Mouse (Mus musculus): ENCODE data around the gene Yes1.
"Not testable (repeated sequence)": the region's sequence is repeated elsewhere in the genome, so short reads cannot be mapped to it uniquely, and the experiment has no call there.

The Yes1 gene

DNA sequence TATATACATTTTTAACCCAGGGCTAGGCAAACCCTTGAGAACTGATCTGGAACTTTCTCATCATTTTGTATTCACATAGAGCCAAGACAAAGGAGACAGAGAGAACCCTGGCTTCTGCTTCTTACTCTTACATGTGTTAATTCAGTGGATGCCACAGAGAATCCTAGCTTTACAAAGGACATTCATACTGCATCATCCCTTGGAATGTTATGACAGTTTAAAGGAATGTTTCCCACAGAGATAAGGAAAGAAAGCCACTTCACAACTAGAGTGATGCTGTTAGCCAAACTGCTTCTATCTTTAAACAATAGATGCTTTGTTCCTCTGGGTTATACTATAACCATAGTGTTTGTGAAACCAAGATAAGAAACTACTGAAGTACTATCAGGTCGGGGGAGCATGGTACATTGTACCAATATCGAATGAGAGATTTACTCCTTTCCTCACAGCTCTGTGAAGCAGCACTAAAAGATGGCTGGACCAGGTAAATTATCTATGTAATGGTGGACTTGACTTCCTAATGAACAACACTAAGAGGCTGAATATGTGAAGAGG lies 95.3 kb downstream of the Yes1 start:
- no peak for DNase-seq (ENCODE audit: low spot score)

DNA sequence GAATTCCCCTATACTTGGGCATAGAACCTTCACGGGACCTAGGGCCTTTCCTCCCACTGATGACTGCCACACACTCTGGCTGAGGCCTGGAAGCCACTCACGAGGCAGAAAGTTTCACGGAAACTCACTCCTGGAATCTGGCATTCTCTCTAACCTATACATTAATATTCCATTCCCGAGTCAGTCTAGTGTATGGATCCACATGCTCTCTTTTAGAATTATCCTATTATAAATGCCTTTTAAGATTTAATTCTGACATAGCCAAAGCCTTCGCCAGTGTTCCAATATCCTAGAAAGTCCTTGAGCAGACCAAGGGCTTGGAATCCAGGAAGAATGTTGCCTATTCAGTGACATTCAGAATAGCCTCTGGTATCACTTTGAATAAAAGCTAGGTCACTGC lies 100.5 kb downstream of the Yes1 start:
- DNase-seq (ENCODE audit: low spot score), result no peak

DNA sequence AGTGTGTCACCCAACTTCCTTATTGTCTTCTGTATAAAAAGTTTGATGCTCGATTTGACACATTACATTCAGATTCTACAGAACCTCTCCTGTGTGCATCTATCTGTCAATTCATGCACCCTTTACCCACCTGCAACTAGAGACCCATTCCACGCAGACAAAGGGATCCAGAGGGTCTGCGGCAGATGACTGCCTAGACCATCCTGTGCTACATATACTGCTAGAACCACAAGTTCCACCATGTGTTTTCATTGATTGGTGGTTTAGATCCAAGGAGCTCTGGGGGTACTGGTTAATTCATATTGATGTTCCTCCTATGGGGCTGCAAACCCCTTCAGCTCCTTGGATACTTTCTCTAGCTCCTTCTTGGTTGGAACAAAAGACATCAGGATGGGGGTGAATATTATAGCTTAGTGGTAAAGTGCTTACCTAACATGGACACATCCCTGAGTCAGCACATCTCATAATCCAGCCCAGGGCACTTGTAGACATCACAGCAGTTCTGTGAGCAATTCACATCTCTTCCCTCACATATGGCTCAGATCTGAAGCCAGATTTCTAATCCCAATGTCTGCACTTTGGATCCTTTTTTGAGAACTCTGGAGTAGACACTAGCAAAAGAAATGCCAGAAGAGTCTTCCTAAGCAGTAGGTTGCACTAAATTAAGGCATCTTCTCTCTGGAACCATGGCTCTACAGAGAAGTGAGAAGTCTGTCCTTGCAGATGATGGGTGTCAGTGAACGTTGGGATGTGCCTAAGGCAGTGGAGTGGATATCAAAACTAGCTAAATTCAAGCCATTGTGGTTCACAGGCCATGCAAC lies 101.5 kb downstream of the Yes1 start:
- peak; percentile 10 for DNase-seq (ENCODE audit: low spot score)

DNA sequence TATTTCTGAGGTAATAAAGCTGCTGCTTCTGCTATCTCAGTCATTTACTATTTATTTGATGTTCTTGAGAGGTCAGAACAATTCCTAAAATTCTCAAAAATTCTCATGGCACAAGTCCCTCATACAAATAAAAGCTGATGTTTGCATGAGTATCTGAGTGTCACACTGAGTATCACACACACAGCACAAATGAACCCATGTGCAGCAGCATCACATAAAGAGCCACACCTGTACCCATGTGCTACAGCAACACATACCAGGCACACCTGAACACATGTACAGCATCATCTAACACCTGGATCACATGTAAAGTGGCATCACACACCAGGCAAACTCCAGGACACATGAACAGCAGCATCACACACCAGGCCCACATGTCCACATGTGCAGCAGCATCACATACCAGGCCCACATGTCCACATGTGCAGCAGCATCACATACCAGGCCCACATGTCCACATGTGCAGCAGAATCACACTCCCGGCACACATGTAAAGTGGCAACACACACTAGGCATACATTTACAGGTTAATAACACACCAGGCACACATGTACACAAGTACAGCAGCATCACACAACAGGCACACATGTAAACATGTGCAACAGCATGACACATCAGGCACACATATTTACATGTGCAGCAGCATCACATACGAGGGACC lies 102.2 kb downstream of the Yes1 start:
- DNase-seq (ENCODE audit: low spot score), result no peak

DNA sequence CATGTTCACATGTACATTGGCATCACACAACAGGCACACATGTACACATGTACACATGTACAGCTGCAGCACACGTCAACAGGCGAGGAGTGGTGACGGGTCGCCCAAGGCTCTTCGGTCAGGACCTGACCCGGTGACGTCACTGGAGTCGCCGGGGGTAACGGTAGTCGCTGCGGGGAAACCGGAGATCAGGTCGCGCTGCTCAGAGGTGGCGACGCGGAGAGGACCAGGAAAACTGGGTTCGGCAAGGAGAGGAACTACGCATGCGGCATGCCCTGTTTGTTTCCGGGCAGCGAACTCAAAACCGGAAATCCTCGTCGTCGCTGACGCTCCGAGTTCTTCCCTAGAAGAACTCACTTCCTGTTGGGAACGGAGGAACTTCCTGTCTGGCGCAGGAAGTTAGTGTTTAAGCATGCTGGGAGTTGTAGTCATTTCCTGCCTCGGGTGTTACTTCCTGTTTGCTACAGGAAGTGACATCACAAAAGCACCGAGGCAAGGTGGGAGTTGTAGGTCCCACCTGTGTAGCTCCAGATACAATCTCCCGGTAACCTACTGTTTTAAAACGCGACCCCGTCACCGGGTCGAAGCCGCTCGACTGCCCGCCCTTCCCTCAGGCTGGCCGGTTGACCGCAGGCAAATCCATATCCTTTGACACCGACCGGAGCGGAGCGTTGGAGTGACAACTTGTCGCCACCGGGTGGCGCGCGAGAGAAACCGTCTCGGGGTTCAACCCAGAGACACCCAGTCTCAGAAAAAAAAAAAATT lies 102.9 kb downstream of the Yes1 start:
- DNase-seq (ENCODE audit: low spot score), result peak; percentile 92

DNA sequence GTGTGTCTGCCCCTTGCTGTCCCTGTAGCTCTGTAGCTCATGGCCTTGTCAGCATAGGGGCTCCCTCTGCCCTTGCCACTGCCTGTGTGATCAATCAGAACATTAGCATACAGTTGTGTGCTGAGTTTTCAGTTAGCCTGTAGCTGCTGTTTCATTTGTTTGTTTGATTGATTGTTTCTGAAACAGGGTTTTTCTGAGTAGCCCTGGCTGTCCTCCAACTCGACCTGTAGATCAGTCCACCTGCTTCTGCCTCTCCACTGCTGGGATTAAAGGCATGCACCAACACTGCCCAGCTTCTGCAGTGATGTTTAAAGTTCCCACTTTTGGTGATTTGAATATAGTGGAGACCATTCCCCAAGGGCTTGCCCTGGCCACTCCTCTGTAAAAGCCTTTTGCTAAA lies 106.8 kb downstream of the Yes1 start:
- DNase-seq (ENCODE audit: low spot score), result no peak

DNA sequence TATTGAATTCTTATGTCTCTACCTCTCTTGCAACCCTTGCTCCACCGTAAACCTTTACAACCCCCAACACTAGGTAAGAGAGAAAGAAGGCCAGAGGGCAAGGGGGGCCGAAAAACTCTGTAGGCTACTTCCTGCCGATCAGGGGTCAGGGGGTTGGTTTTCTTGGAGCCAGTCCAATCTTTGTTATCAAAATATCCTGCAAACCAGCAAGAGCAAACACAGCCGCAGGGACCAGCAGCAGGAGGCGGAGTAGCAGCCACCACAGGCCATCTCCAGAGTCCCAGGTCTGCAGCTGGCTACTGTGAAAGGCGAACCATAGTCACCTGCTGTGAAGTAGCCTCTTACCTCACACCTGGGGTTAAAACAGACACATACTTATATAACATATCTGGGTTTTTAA lies 107.9 kb downstream of the Yes1 start:
- no peak for DNase-seq (ENCODE audit: low spot score)

DNA sequence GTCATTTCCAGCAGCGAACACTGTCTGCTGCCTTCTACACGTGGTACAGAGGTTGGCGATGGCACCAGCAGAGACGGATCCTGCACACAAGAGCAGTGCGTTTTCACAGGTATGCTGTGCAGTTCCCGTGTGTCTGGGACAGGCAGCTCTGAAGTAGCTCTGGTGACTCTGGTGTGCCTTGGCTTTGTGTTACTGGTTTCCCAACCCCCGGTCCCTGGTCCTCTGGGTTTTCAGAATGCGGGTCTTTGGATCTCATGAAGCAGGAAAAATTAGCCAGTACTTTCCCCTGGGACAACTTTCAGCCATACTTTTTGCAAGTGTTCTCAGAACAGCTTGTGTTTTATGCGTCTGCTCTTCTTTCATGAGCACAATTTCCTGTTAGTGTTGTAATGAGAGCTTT lies 109.4 kb downstream of the Yes1 start:
- DNase-seq (ENCODE audit: low spot score), result no peak

DNA sequence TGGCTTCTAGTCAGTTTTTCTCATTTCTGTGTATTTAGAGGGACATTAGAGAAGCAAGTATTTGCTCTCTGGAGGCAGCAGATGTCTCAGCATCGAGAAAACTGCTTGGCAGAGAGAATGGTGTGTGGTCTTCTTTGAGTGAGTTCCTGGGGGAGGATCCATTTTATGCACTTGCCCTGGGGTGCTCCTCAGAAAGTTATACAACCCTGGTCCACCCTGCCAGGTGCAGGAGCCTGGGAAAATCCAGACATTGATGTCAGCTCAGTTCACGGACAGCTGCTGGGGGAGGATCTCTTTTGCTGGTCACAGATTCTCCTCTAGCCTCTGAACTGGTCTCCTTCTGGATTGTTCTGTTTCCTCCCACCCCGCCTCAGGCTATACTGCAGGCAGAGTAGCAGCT lies 110.3 kb downstream of the Yes1 start:
- no peak for DNase-seq (ENCODE audit: low spot score)

DNA sequence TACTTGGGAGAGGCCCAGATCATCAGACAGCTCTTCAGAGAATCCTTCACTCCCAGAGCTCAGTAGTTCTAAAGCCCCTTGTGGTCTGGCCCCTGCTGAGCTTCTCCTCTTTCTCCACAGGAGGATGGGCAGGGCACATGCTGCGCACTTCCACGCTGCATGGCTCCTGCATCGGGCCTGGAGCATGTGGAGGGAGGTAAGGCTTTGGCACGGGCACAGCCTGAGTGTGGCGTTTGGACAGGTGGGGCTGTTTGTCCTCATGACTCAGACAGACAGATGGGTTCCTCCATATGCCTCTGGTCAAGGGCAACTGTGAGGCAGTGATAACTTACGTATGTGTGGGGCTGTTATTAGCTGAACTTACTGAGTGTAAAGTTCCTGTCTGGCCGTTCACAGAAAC lies 111.3 kb downstream of the Yes1 start:
- no peak for DNase-seq (ENCODE audit: low spot score)

DNA sequence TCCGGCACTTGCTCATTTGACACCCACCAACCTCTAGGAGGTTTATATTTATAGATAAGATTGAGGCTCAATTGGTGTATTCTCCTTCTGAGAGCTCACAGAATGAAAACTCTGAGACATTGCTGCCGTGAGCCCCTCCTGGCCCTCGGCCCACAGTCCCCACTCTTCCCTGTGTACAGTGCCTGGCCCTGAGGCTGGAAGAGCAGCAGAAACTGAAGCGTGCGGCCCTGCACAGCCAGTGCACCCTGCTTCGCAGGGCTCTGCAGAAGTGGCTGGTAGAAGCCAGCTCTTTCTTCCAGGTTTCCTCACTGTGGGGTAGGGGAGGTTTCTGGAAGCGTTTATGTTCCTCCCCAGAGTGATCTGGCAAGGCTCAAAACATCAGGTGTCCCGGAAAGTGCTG lies 111.7 kb downstream of the Yes1 start:
- DNase-seq (ENCODE audit: low spot score), result not testable (repeated sequence)

DNA sequence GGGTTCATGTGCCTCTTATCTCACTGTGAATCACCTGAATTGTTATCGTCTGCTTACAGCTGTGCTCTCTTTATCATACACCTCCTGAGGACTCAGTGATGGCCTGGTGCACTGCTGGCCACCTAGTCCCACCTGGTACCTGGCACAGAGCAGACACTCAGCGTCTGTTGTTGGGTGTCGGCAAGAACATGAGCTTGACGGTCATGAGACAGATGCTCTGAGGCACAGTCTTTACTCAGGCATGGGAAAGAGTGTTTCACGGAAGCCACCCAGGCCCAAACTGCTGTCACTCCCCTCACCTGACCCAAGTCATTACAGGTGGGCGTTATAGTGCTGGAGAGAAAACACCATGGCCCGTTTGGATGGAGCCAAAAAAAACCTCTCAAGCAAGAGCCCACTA lies 113.0 kb downstream of the Yes1 start:
- DNase-seq (ENCODE audit: low spot score), result no peak

DNA sequence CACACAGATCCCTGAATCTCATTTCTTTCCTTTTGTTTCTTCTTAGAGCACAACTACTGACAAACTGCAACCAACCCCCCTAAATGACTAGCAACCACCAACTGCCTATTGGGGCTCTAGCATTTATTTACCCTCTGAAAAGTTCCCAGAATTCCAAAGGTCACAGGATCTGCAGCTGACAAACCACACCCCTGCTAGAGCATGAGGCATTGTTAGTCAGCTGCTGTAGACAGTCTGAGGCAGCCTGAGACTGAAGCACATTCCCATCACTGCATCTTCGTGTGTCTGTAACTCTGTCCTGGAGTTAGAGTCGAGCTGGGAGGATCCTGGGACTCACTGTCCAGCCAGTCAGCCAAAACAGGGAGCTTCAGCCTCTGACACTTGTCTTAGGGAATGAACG lies 114.4 kb downstream of the Yes1 start:
- DNase-seq (ENCODE audit: low spot score), result not testable (repeated sequence)

DNA sequence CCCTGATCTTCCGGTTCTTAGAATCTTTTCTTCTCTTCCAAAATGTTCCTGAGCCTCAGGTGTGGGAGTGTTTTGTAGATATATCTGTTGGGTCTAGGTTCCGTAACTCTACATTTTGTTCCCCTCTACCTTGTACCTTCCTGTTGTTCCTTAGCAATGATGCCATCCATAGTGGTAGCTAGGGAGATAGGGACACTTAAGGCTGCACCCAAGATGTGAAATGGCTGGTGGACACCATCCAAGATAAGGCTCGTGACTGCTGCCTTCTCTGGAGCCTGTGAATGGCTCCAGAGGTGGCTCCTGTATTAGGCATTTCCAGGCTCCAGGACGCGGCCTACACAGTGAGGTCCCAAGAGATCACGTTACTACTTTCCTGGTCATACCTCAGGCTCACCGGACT lies 117.3 kb downstream of the Yes1 start:
- no peak for DNase-seq (ENCODE audit: low spot score)

DNA sequence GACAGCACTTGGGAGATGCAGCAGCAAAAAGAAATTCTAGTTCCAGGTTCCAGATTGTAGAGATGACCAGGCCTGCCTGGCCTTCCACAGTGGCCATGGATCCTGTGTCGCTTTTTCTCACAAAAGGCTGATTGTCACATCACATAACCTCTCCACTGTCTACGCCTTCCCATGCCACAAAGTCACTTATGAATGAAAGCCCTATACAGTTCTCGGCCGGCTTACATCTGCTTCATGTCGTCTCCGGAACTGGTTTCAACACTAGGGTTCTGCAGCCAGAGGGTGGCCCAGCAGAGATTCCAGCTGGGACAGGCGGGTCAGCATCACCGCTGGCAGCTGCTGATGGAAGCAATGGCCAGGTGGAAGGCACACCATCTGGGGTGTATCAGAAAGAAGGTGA lies 117.9 kb downstream of the Yes1 start:
- DNase-seq (ENCODE audit: low spot score), result no peak

DNA sequence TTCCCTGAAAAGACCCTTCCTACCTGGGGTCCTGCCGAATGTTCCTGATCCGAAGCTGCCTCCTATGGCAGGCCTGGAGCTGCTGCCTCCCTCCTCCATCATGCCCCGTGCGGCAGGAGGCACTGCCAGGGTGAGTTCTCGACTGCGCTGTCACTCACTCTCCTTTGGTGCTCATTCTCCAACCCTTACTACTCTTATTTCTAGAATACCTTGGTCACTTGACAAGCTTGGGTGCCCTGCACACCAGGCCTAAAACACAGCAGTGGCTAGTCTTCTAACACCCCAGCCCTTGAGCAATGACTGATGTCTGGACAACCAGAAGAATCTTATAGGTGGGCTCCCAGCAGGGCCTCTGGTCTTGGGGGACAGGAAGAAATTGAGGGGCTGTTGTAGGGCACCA lies 122.9 kb downstream of the Yes1 start:
- not testable (repeated sequence) for DNase-seq (ENCODE audit: low spot score)

DNA sequence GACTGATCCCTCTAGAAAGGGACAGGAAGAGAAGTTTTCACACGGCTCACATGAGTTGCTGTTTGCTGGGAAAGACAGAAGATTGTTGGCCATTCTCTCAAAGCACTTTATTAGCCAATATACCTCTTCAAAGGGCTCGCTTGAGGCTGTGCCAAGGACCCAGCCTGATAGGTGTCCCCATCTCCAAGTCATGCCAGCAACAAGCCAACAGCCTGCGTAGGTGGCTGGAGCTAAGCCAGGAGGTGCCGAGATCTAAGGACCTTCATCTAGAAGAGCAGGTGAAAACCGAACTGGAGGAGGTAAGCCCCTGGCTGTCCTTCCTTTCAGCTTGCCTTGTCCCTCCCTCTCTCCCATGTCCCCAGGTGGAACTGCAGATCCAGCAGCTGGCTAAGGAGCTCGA lies 124.8 kb downstream of the Yes1 start:
- DNase-seq (ENCODE audit: low spot score), result no peak

Measured in T-cell, adult 2 months (primary cell).